Mouse (Mus musculus) lung, postnatal 0 days (tissue): ENCODE results near the gene Tgfa.

Source experiments
- CTCF ChIP-seq: IDR thresholded peaks from 2 replicates; pipeline ENCODE4 v1.5.1; 2016; ENCODE audit warnings: antibody characterized with exemption, mild to moderate bottlenecking
- EP300 ChIP-seq: IDR thresholded peaks from 2 replicates; pipeline ENCODE4 v1.6.1; 2016; ENCODE audit warnings: antibody characterized with exemption, mild to moderate bottlenecking, control low read depth

DNA sequence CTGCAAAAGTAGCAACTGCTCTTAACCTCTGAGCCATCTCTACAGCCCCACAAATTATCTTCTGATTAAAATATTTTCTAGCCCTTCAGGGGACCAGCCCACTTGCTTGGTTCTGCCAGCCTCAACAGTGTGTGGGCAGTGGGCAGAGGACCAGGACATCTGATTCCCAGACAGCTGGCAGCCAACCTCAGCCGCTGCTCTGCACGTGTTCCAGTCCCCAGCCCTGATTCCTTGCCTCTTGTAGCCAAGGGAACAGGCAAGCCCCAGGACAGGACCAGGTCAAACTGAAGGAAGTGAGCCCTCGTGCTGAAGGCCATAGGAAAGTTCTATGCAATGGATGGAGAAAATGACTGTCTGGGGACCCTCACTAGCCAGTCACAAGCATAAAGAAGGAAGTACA lies 2.0 kb upstream of the Tgfa start:
- no peak for TF ChIP-seq CTCF
- no peak for TF ChIP-seq EP300
